12 mouse cellular contexts compared by ENCODE assay signal in genomic region chrX:134509473-134509872, GRCm38 (mm10). TPM values are rescaled to one million over a fixed set of nuclear protein-coding genes. Genes with fewer than 3 reads are reported as not detected.
DNase-seq lines count a peak whose midpoint lies in the region; ATAC-seq and TF ChIP-seq lines count a peak whose summit lies in the region.
"Had no signal": no experiment of that assay in that cellular context is flagged by ENCODE, and none has a peak within 500 bp of the region (broad histone marks: within the 10 kb centered on the region; RNA-seq: fewer than 3 reads in every experiment).

No protein-coding gene starts in this region.

- WGBS in forebrain, embryonic 14.5 days = 38% methylated on average over 2 of the region's 2 CpGs
- 44% methylated on average over 2 of the region's 2 CpGs for WGBS in forebrain, embryonic 10.5 days
- WGBS in lung, embryonic 14.5 days = 28% methylated on average over 2 of the region's 2 CpGs

- no peak overlapping the region for H3K27ac ChIP-seq in forebrain, embryonic 14.5 days (ENCODE audit: low read depth, low read length)
- H3K27ac ChIP-seq in forebrain, embryonic 10.5 days = no peak overlapping the region
- H3K27ac ChIP-seq in lung, embryonic 14.5 days (ENCODE audit: low read depth) = no peak overlapping the region
- H3K27ac ChIP-seq: embryonic facial prominence, embryonic 13.5 days; kidney, embryonic 15.5 days had no signal

- H3K9ac ChIP-seq in forebrain, embryonic 14.5 days (ENCODE audit: low read length) = no peak overlapping the region
- no peak overlapping the region for H3K9ac ChIP-seq in lung, embryonic 14.5 days
- H3K9ac ChIP-seq: embryonic facial prominence, embryonic 13.5 days; kidney, embryonic 15.5 days had no signal

- peak; percentile 18 for DNase-seq in forebrain, embryonic 14.5 days (ENCODE audit: low spot score)
- no peak for DNase-seq in forebrain, embryonic 10.5 days (ENCODE audit: extremely low spot score, low spot score)
- DNase-seq in lung, embryonic 14.5 days = peak; percentile 7
- no peak for DNase-seq in lung, postnatal 4 days
- DNase-seq in splenic B cell, adult 2 months (ENCODE audit: low read depth, low spot score) = peak; percentile 31
- no peak for DNase-seq in left cerebral cortex, adult 8-10 months (ENCODE audit: low spot score in 2 of 2)
- no peak for DNase-seq in layer of hippocampus, adult 18-20 months (ENCODE audit: low spot score in 2 of 2)
- DNase-seq: heart, postnatal 14 days had no signal

- H3K4me1 ChIP-seq in forebrain, embryonic 14.5 days (ENCODE audit: control insufficient read depth, insufficient read depth, low read length) = no peaks in the 10 kb centered on the region
- no peaks in the 10 kb centered on the region for H3K4me1 ChIP-seq in forebrain, embryonic 10.5 days
- H3K4me1 ChIP-seq in lung, embryonic 14.5 days (ENCODE audit: insufficient read depth) = no peaks in the 10 kb centered on the region
- H3K4me1 ChIP-seq: embryonic facial prominence, embryonic 13.5 days; kidney, embryonic 15.5 days had no signal

- H3K36me3 ChIP-seq in forebrain, embryonic 14.5 days (ENCODE audit: control insufficient read depth, insufficient read depth, low read length) = no peaks in the 10 kb centered on the region
- H3K36me3 ChIP-seq in forebrain, embryonic 10.5 days (replicated peaks) = no peaks in the 10 kb centered on the region
- H3K36me3 ChIP-seq in lung, embryonic 14.5 days (ENCODE audit: insufficient read depth) = no peaks in the 10 kb centered on the region
- H3K36me3 ChIP-seq in splenic B cell, adult 2 months (ENCODE audit: control insufficient read depth, insufficient read depth, low read length, poor library complexity, severe bottlenecking) = no peaks in the 10 kb centered on the region
- H3K36me3 ChIP-seq: embryonic facial prominence, embryonic 13.5 days; G1E; kidney, embryonic 15.5 days had no signal

- H3K4me2 ChIP-seq in forebrain, embryonic 14.5 days (ENCODE audit: low read length) = no peak overlapping the region
- H3K4me2 ChIP-seq in lung, embryonic 14.5 days = no peak overlapping the region
- H3K4me2 ChIP-seq: embryonic facial prominence, embryonic 13.5 days; kidney, embryonic 15.5 days had no signal

- no peaks in the 10 kb centered on the region for H3K9me3 ChIP-seq in forebrain, embryonic 14.5 days (replicated peaks; ENCODE audit: control insufficient read depth, low read length)
- no peaks in the 10 kb centered on the region for H3K9me3 ChIP-seq in forebrain, embryonic 10.5 days
- H3K9me3 ChIP-seq in lung, embryonic 14.5 days (ENCODE audit: low read depth, low read length) = no peaks in the 10 kb centered on the region
- H3K9me3 ChIP-seq: embryonic facial prominence, embryonic 13.5 days; G1E; kidney, embryonic 15.5 days had no signal

- no peaks in the 10 kb centered on the region for H3K27me3 ChIP-seq in forebrain, embryonic 14.5 days (replicated peaks; ENCODE audit: control insufficient read depth, insufficient read depth, low read length)
- no peaks in the 10 kb centered on the region for H3K27me3 ChIP-seq in forebrain, embryonic 10.5 days (ENCODE audit: poor library complexity, severe bottlenecking)
- H3K27me3 ChIP-seq in lung, embryonic 14.5 days (ENCODE audit: insufficient read depth, low read length) = no peaks in the 10 kb centered on the region
- H3K27me3 ChIP-seq in splenic B cell, adult 2 months (ENCODE audit: control insufficient read depth, insufficient read depth, low read length, poor library complexity, severe bottlenecking) = no peaks in the 10 kb centered on the region
- H3K27me3 ChIP-seq: embryonic facial prominence, embryonic 13.5 days had no signal

- TF ChIP-seq CTCF in lung, embryonic 14.5 days (IDR thresholded peaks at IDR 0.05; ENCODE audit: low read depth) = peak; percentile 65

- H3K4me3 ChIP-seq in forebrain, embryonic 14.5 days (ENCODE audit: low read depth, low read length) = no peak overlapping the region
- no peak overlapping the region for H3K4me3 ChIP-seq in forebrain, embryonic 10.5 days
- H3K4me3 ChIP-seq in lung, embryonic 14.5 days (ENCODE audit: low read depth, low read length) = no peak overlapping the region
- H3K4me3 ChIP-seq: embryonic facial prominence, embryonic 13.5 days; kidney, embryonic 15.5 days had no signal

- no peak for ATAC-seq in forebrain, embryonic 14.5 days
- no peak for ATAC-seq in lung, embryonic 14.5 days (ENCODE audit: insufficient read depth)
- peak; percentile 52 for ATAC-seq in activated CD4-positive, CD25-positive, alpha-beta regulatory T cell, adult 4 months

RNA-seq across cellular contexts. Expression of gene Timm8a1, which starts 32.2 kb away (rescaled TPM):
- polyA plus RNA-seq in forebrain, embryonic 14.5 days (2014; fragmentation: Nextera tagmentation; extraction: Ambion mirVana) = 53.8 and 55.2 TPM in 2 replicates
- 114 and 116 TPM in 2 replicates for polyA plus RNA-seq in forebrain, embryonic 10.5 days (2016; fragmentation: Nextera tagmentation; extraction: Ambion mirVana)
- polyA plus RNA-seq in lung, embryonic 14.5 days (2014; fragmentation: Nextera tagmentation; extraction: Ambion mirVana) = 81.8 and 88.5 TPM in 2 replicates
- polyA plus RNA-seq in activated CD4-positive, CD25-positive, alpha-beta regulatory T cell, adult 4 months (2017; shearing (Covaris generic)) = 10 to 100 TPM; 31.0 to 38.7 TPM
- total RNA-seq in left cerebral cortex, adult 8-10 months (2022) = 10 to 100 TPM; 12.2 to 16.4 (median 15.2) TPM
- total RNA-seq in layer of hippocampus, adult 18-20 months (2021) = 10 to 100 TPM; 17.4 to 18.0 TPM

RNA-seq across cellular contexts. Expression of gene Taf7l, which starts 33.2 kb away (rescaled TPM):
- 0.09 TPM in 1 of 2 replicates, not detected in the other for polyA plus RNA-seq in forebrain, embryonic 14.5 days (2014; fragmentation: Nextera tagmentation; extraction: Ambion mirVana)
- 0.07 TPM in 1 of 2 replicates, not detected in the other for polyA plus RNA-seq in forebrain, embryonic 10.5 days (2016; fragmentation: Nextera tagmentation; extraction: Ambion mirVana)
- not detected in 2 replicates for polyA plus RNA-seq in lung, embryonic 14.5 days (2014; fragmentation: Nextera tagmentation; extraction: Ambion mirVana)
- not detected for polyA plus RNA-seq in activated CD4-positive, CD25-positive, alpha-beta regulatory T cell, adult 4 months (2017; shearing (Covaris generic))
- total RNA-seq in left cerebral cortex, adult 8-10 months (2022) = not detected
- total RNA-seq in layer of hippocampus, adult 18-20 months (2021) = not detected
- total RNA-seq: G1E; heart, postnatal 14 days had no signal
- polyA plus RNA-seq: G1E; kidney, embryonic 15.5 days had no signal

Comparison
In these comparisons a context has a peak if more than half of its experiments do, and no peak if none do; other contexts are left out.
1. DNase-seq: peak in forebrain, embryonic 14.5 days (single experiment), lung, embryonic 14.5 days (single experiment) and splenic B cell, adult 2 months (single experiment); none in forebrain, embryonic 10.5 days (single experiment), lung, postnatal 4 days (0 of 2), left cerebral cortex, adult 8-10 months (0 of 2) and layer of hippocampus, adult 18-20 months (0 of 2).